Mouse (Mus musculus) bone marrow macrophage, adult 2 months (primary cell): Measurements from ENCODE around the gene Slc2a12. TPM values are rescaled to one million over a fixed set of nuclear protein-coding genes. Genes with fewer than 3 reads are reported as not detected.
A peak's percentile ranks its signal among the peaks of the same experiment; 100 is the strongest.

Source experiments
- H3K27ac ChIP-seq: 2 replicates; pipeline ENCODE4 v1.5.1; 2012; ENCODE audit warnings: low read depth, low read length; ENCODE audit not compliant: insufficient read depth
- H3K4me1 ChIP-seq: 2 replicates; pipeline ENCODE4 v1.6.1; 2012; ENCODE audit warnings: low read length; ENCODE audit not compliant: control insufficient read depth, insufficient read depth
- H3K4me3 ChIP-seq: 2 replicates; pipeline ENCODE4 v1.5.1; 2012; ENCODE audit warnings: mild to moderate bottlenecking, low read length, moderate library complexity; ENCODE audit not compliant: insufficient read depth
- CTCF ChIP-seq: IDR thresholded peaks from 2 replicates; pipeline ENCODE4 v1.5.1; 2012; ENCODE audit warnings: low read depth, mild to moderate bottlenecking, low read length, moderate library complexity
- POLR2A ChIP-seq: IDR thresholded peaks from 2 replicates; pipeline ENCODE4 v1.6.1; 2012; ENCODE audit warnings: mild to moderate bottlenecking, low read depth, low read length, borderline replicate concordance
- polyA plus RNA-seq: library from polyadenylated mRNA; stranded (reverse); fragments of >200 nt; gene quantifications from 2 replicates; pipeline ENCODE4 v1.2.4, GENCODE M21; 2012; ENCODE audit not compliant: missing spikeins, insufficient read depth, insufficient read length

Slc2a12 gene
- polyA plus RNA-seq, 1 experiment = not detected

DNA sequence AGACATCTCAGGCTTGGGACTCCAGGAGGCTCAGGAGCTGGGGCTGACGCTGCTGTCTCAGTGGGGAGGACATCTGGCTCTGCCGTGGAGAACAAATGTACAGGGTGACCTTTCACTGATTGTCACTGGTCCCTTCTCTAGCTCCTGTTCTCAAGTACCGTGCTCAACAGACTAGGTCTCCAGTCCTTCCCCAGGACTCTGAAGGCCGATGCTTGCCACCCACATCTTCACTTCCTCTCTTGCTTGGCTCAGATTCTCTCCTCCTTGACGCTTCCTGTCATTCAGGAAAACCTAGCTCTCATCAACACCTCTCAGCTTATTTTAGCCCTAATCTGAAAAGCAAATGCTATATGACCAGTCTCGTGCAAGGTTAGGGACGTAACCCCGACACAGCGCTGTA is 56.0 kb downstream of the Slc2a12 start:
- Histone ChIP-seq H3K27ac (peak overlapping the region; percentile 50), H3K4me1 (peaks cover 33% of the 10 kb centered on the region), H3K4me3 (no peak overlapping the region)
- TF ChIP-seq CTCF (no peak), POLR2A (no peak)

DNA sequence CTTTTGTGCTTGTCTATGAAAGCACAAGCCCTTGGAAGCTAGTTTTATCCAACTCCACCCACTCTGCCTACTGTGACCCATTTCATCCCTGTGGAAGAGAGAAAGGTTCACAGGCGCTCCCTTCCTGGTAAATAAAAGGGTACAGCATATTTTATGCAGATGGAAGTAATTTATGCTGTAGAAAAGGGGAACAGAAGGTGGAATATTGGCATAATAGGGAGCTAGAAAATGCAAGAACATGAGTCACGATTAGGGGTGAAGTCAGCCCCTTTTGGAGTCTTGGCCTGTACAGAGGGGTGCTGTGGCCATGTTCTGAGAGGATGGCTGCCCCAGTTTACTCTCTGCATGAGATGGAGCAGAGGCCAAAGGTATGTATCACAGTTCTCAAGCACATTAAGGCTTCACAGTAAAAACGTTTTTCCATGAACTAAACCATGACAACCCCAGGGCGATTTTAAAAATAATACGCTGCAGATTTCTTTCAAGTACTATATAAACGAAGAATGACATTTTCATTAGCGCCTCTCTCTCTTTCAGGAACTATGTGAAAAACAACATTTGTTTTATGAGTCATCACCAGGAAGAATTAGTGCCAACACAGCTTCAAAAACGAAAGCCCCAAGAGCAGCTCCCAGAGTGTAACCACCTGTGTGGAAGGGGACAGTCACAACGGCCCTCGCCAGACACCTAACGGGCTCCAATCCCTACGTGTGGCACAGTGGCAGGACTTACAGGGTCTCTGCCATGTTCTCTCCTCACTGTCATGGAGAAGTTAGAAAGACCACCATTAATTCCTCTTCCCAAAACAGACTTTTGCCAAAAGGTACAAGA is 56.9 kb downstream of the Slc2a12 start:
- H3K4me3 ChIP-seq = no peak overlapping the region
- TF ChIP-seq POLR2A (no peak), CTCF (no peak)
- peaks cover 33% of the 10 kb centered on the region for H3K4me1 ChIP-seq
- H3K27ac ChIP-seq = peak overlapping the region; percentile 50

DNA sequence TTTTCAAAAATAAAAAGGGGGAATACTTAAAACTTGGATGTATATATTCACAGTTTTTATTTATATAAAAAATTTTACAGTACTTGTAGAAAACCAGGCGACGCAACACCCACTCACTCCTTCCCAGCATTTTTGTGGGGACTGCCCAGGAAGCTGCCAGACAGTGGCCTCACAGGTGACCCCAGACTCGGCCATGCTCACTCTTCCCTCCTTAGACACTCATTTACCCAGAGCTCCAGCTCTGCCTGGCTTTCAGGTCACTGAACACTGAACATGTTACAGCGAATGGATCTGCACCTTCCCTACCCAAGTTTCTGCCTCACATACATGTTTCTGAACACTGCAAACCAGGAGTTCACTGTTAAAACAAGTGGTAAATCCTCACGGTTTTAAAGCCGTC is 59.0 kb downstream of the Slc2a12 start:
- peaks cover 33% of the 10 kb centered on the region for H3K4me1 ChIP-seq
- H3K27ac ChIP-seq = no peak overlapping the region
- no peak for TF ChIP-seq CTCF
- no peak overlapping the region for H3K4me3 ChIP-seq

DNA sequence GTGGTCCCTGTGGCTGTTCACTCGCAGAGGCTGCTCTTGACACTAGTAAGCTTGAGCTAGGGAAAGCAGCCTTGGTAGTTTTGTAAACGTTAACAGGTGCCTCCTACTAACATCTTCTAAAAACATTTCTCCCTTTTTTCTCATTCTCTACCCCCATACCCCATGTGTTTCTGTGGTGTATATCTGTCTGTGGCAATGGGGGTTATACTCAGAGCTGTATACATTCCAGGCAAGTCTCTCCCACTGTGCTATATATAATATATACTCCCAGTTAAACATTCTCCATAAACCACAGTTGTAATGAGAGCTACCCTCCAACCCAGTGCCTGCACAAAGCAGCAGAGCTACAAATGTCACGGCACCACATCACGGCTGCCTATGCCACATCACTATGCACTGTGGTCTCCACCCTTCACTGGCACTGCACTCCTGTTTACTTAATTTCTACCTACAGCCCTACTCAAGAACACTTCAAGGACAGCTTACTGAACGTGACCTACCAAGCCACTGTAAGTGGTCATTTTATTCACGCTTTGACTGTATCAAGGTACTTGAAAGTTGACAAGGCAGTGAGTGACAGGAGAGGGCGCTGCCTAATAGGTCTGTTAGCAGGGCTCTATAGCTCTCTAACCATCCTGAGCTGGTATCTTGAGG is 63.5 kb downstream of the Slc2a12 start:
- TF ChIP-seq CTCF (no peak), POLR2A (no peak)
- Histone ChIP-seq H3K4me1 (peaks cover 3% of the 10 kb centered on the region; the same call in 1 of the 2 replicates), H3K27ac (no peak overlapping the region), H3K4me3 (no peak overlapping the region)

DNA sequence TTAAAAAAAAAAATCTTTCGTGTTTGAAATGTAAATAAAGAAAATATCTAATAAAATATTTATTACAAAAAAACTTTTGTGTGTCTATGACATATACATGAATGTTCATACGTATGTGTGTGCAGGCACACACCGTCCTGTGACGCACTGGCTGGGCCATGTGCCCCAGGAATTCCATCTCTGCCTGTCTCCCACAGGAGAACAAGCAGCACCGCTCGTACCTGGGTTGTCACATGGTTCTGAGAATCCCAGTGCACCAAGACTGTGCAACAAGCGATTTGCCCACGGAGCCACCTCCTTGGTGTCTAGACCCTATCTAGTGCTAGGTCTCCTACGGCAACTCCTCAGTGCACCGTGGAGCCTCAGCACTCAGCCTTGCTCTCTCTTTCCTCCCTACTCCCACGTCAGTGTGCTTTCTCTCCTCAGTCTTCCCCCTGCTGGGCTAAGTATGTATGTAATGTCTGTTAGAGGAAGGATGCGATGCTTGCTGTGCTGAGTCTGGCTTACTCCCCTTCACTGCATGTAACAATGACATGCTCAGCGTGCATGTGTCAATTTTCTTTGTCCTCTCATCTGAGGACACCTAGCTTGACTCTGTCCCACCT is 65.5 kb downstream of the Slc2a12 start:
- TF ChIP-seq CTCF = no peak
- TF ChIP-seq POLR2A = no peak
- H3K4me1 ChIP-seq = peaks cover 3% of the 10 kb centered on the region; the same call in 1 of the 2 replicates
- H3K4me3 ChIP-seq = no peak overlapping the region
- no peak overlapping the region for H3K27ac ChIP-seq

DNA sequence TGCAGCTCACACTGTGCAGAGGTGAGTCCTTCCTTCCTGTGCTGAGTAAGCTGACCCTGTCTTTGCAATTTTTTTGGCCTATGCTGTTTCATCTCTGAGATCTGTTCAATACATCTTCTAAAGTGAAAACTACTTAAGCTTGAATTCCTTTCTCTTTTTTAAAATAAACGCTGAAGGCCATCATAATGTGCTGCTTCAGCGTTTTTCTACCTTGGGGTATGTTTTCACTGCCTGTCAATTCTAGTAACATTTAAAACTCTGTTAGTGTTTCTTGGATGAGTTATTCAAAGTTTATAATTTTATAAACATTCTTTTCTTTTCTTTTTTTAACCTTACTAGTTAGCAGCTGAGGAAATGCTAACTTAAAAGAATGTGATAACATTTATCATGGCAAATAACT is 68.1 kb downstream of the Slc2a12 start:
- Histone ChIP-seq H3K4me1 (peaks cover 3% of the 10 kb centered on the region; the same call in 1 of the 2 replicates), H3K4me3 (no peak overlapping the region), H3K27ac (no peak overlapping the region)
- TF ChIP-seq POLR2A (no peak), CTCF (no peak)

DNA sequence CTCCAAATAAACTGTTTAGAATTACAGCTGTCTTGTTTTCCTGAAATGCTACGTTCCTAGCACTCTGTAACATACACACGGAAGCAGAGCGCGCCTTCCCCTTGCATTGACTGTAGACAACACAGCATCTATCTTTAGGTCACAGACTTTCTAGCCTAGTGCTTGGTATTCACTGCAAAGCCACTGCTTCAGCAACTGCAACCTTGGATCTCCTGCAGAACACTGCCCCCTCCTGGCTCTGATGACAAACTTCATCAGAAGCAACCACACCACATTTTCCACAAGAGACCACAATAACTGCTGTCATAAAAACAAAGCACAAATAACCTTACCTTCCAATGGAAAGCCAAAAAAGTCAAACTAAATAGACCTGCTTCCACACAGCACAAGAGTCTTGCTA is 69.7 kb downstream of the Slc2a12 start:
- no peak for TF ChIP-seq POLR2A
- peak; percentile 73 for TF ChIP-seq CTCF
- no peak overlapping the region for H3K4me3 ChIP-seq
- no peak overlapping the region for H3K27ac ChIP-seq
- H3K4me1 ChIP-seq = peaks cover 10% of the 10 kb centered on the region

DNA sequence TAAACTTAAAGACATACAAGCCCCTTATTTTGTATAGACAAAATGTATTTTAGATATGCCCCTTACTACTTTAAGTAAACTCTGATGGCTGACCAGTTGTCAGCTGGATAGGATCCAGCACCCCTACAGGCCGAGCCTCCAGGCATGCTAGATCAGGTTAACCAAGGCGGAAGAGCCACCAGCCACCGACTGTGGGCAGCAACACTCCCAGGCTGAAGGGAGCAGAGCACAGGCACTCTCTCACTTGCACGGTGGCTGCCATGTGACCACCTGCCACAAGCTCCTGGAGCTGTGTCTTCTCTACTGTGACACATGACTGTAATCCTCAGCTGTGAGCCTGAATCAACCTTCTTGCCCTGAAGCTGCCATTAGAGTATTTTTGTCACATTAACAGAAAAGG is 73.7 kb downstream of the Slc2a12 start:
- peaks cover 39% of the 10 kb centered on the region for H3K4me1 ChIP-seq
- TF ChIP-seq CTCF (no peak), POLR2A (no peak)
- H3K4me3 ChIP-seq = no peak overlapping the region
- no peak overlapping the region for H3K27ac ChIP-seq

DNA sequence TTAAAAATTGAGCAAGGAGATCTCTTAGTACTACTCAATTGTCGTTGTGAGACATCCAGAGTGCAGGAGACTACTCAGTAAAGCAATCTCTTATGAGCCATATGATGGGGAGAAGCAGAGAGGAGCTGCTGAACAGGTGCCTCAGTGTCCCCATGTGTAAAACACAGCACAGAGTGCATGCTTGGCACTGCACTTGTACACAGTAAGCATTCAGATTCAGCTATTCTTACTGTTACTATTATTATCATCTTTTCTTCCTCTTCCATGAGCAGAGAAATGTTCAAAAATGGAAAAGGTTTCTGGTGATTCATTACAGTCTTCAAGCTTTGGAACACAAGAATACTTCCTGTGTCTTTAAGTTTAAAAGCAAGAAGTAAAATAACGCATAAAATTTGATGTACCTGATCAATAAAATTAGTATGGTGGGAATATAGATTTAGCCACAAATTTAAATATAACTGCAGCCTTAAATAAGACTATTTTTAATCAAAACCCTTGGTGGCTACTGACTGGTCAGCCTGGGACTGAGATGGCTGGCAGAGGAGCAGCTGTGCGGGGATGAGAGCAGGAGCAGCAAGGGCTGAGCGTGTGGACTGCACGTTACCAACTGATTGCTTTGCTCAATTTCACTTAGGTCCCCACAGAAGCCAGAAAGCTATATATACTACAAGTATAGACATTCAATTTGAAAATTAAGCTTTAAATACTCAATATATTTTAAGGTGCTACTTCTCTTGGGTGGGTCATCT is 76.1 kb downstream of the Slc2a12 start:
- peak overlapping the region; percentile 79 for H3K27ac ChIP-seq
- H3K4me3 ChIP-seq = no peak overlapping the region
- peaks cover 43% of the 10 kb centered on the region for H3K4me1 ChIP-seq
- no peak for TF ChIP-seq POLR2A

DNA sequence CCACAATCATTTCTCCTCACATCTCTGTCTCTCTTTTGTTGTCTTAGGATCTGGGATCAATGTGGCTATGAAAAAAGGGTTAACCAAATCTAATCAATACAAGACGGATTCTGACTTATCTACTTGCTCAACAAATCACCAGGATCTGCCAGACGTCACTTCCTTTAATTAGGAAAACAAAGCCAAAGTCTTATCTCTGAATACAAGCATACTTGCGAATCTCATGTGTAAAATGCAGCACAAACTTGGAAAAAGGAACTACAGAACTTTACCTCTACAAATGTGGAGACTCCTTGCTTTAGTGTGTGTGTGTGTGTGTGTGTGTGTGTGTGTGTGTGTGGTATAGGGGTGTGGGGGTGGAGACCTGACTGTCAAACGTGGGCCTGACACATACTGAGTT is 80.4 kb downstream of the Slc2a12 start:
- TF ChIP-seq POLR2A = no peak
- no peak for TF ChIP-seq CTCF
- Histone ChIP-seq H3K4me1 (peaks cover 48% of the 10 kb centered on the region), H3K27ac (no peak overlapping the region), H3K4me3 (no peak overlapping the region)
